Mouse (Mus musculus): ENCODE measurements around the gene Spg7.

Gene Spg7

GRCm38 (mm10) chr8:123041774-123042105 is 21.0 kb upstream of the Spg7 start:
- DNase-seq = no peak

- peak; percentile 100 for DNase-seq
These were observed 20.4 kb upstream of the Spg7 start, which contains the start of gene Ankrd11 for GRCm38 (mm10) chr8:123042158-123042973. TSS of gene Ankrd11 (minus strand) at chr8:123042277.

GRCm38 (mm10) chr8:123042974-123043625 is 19.6 kb upstream of the Spg7 start:
- peak; percentile 85 for DNase-seq

GRCm38 (mm10) chr8:123043941-123044340 is 18.8 kb upstream of the Spg7 start:
- DNase-seq = peak; percentile 80

GRCm38 (mm10) chr8:123044743-123045425 is 17.9 kb upstream of the Spg7 start:
- DNase-seq = peak; percentile 76

- DNase-seq = peak; percentile 11
These were observed 16.0 kb upstream of the Spg7 start for GRCm38 (mm10) chr8:123046706-123047105.

- peak; percentile 79 for DNase-seq
These were observed 14.9 kb upstream of the Spg7 start for GRCm38 (mm10) chr8:123047827-123048226.

- no peak for DNase-seq
These were observed 14.3 kb upstream of the Spg7 start for GRCm38 (mm10) chr8:123048402-123048801.

- no peak for DNase-seq
These were observed 11.3 kb upstream of the Spg7 start for GRCm38 (mm10) chr8:123051458-123051857.

- no peak for DNase-seq
These were observed 1.3 kb downstream of the Spg7 start for GRCm38 (mm10) chr8:123064072-123064471.

GRCm38 (mm10) chr8:123064809-123065213 is 2.1 kb downstream of the Spg7 start:
- DNase-seq = no peak

GRCm38 (mm10) chr8:123065214-123066100 is 2.7 kb downstream of the Spg7 start:
- DNase-seq = peak; percentile 100

GRCm38 (mm10) chr8:123066101-123066683 is 3.5 kb downstream of the Spg7 start:
- no peak for DNase-seq

GRCm38 (mm10) chr8:123071176-123071575 is 8.4 kb downstream of the Spg7 start:
- DNase-seq = no peak

- DNase-seq = no peak
These were observed 14.5 kb downstream of the Spg7 start for GRCm38 (mm10) chr8:123077213-123077612.

- no peak for DNase-seq
These were observed 20.3 kb downstream of the Spg7 start for GRCm38 (mm10) chr8:123082993-123083392.

GRCm38 (mm10) chr8:123083610-123084009 is 20.9 kb downstream of the Spg7 start:
- DNase-seq = no peak

- no peak for DNase-seq
These were observed 24.5 kb downstream of the Spg7 start for GRCm38 (mm10) chr8:123087289-123087688.

- DNase-seq = no peak
These were observed 34.5 kb downstream of the Spg7 start for GRCm38 (mm10) chr8:123097216-123097615.

GRCm38 (mm10) chr8:123097786-123098584 is 35.2 kb downstream of the Spg7 start:
- no peak for DNase-seq

- DNase-seq = no peak
These were observed 37.5 kb downstream of the Spg7 start for GRCm38 (mm10) chr8:123100288-123100687.
